Mouse (Mus musculus) lung, postnatal 25 days (tissue): Measurements from ENCODE around the gene Rnf157.

Experiments
- DNase-seq: peaks from one replicate; pipeline ENCODE4 v3.0.0; 2022; ENCODE audit warnings: low spot score

The Rnf157 gene

DNA sequence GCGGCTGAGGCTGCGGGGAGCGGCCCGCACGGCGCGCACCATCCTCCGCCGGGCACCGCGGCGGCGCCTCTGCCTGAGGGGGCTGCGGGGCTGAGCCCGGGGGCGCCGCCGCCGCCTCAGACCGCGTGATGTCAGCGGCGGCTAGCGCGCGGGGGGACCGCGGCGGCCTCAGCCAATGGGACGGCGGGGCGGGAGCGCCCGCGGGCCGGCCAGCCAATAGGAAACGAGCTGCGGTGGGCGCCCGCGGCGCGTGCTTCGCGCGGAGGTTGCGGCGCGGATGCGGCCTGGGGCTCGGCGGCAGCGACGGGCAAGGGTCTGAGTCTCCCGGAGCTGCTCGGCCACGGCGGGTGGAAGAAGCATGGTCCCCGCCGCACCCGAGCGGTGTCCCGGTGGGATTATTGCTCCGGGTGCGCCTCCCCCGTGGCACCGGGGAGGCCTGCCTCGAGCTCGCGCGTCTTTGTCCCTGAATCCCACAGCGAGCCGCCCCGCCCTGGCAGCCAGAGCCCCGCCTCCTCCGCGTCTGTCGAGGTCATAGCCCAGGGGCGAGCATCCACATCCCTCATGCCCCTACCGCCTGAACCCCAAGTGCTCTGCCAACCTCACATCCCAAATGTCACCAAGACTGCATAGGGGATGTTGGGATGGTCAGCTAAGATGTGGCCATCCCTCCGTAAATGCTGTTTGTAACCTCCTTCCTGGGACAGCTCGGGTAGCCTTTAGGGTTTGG is at the start of gene Rnf157:
Gene Rnf157, minus strand, starts transcription at position 129 of the 727 bp plus-strand sequence.
- DNase-seq = peak; percentile 67

DNA sequence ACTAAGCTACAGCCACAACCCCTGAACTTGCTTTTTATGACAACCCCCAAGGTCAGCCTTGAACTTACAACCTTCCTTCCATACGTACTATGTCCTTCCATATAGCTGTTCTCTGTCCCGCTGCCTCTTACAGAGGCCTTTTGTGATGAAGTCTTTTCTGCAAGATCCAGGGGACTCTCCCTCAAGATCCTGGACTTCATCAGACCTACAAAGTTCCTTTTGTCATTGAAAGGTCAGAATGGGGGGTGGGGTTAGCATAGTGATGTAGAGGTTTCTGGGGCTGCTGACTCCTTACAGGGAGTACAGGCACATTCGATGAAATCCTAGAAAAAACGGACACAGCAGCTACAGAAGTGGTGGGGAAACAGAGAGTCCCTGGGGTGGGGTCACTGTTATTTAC is 47.0 kb upstream of the Rnf157 start:
- no peak for DNase-seq

DNA sequence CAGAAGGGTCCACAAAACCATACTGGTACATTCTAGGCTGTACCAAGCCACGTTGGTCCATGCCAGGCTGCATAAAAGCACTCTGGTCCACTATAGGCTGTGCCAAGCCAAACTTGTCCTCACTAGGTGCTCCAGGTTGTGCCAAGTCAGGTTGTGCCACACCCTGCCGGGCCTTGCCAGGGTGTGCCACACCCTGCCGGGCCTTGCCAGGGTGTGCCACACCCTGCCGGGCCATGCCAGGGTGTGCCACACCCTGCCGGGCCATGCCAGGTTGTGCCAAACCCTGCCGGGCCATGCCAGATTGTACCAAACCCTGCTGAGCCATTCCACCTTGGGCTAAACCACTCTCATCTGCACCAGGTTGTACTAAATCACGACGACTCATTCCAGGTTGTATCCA is 43.4 kb upstream of the Rnf157 start:
- DNase-seq = no peak

DNA sequence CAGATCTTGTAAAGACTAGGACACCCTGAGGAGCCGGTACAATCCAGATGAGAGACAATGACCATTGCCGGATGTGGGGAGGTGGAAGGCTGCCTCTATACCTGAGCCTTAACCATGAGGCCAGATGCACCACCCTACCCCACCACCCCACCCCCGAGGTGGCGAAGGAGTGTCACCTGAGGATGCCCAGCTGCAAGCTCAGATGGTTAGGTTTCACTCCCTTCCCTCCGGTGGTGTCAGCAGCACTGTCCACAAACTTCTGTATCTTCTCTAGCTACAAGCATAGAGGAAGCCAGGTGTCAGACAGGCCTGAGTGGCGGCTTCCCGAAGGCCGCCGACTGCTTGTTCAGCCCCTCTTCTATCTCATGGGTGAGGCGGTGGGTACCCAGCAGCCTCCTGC is 41.1 kb upstream of the Rnf157 start:
- DNase-seq = no peak

DNA sequence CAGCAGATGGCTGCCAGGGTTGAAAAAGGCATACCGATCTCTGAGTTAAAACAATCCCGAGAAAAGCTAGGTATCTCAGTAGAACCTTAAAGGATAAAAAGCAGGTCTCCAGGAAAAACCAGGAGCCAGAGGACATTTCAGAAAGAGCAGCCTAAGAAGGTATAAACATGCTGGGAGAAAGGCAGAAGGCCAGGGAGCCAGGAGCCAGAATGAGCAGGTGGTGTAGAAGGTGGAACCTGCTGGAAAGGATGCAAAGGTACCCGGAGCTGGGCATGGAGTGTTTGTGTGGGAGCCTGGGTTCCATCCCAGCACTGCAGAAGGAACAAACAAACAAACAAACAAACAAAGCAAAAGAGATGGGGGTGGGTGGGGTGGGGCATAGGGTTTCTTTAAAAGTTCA is 36.5 kb upstream of the Rnf157 start:
- DNase-seq = no peak

DNA sequence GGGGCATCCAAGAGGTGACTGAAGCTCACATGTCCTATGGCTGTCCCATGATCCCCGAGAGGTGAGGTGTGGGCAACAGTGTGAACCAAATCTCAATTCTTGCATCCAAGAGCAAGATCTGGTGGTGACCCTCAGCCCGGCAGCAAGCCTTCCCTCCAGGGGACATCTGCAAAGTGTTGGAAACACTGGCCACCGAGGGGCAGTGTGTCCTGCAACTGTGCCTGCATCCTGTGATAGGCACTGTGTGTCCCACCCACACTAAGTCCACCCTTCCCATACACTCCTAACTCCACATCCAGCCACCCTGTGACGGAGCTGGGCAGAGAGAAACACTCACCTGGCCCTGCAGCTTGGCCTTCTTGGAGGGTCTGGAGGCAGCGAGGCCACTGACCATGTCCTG is 35.0 kb upstream of the Rnf157 start:
- no peak for DNase-seq

DNA sequence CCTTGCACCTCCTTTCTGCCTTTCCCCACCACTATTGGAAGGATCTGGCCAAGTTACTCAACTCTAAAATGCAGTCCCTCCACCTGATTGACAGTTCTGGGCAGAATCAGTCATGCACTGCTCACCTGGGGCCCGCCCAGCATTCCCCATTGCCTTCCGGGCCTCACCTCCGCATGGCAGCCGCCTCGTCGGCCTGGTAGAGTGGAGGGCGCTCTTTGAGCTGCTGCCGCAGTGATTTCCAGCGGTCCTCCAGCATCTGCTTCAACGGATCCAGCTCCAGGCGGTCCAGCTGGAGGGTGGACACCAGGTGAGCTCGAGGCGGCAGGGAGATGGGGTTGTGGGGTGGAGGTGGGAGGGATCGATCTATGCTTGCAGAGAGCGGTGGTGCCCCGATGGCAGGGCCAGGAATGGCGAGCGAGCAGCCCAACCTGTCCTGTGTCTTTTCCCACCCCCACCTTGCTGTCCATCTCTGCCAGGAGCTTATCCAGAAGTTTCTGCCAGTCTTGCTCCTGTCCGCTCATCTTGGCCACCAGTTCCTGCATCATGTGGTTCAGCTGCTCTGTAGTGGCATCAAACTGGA is 33.6 kb upstream of the Rnf157 start:
- DNase-seq = no peak

DNA sequence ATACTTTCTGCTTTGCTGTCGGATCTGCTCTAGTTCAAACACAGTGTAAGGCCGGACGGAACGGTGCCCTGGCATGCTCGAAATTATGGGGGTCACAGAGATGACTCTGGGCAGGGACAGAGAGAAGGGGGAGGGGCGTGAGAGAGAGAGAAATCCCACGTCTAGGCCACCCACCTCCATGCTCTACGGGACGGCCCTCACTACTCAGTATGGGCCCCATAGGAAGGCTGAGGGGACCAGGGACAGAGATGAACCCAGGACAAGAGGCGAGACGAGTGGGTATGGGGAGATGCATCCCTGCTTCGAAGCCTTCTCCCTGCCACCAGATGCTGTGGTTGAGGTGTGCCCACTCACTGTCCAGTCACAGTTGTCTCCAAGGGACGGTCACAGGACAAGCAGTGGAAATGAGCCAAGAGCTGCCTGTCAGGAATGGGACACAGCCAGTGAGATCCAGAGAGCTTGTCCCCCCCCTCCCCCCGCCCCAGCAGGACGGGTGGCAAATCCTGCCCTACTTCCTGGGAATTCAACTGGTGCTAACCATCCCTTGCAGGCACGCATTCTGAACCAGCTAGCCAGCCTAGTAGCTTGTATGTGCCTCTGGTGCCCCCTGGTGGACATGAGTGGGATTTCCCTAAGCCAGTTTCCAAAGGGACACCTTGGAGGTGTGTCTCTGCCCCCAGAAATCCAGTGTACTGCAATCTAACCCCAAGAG is 32.9 kb upstream of the Rnf157 start:
- peak; percentile 93 for DNase-seq

DNA sequence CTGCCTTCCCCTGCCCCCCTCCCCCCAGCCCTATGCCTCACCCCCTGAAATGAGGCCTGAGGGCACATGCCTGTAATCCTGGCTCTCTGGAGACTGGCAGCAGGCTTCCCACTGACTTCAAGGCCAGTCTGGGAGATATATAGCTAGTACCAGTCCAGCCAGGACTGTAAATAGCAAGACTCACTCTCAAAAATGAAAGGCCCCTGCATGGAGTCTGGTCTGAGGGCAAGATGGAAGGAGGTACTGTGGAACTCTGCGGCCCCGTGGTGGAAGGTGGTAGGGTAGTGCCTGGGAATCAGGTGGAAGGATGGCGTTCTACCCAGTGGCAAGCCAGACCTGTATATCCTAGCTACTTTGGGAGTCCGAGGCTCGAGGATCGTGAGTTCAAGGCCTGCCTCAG is 31.1 kb upstream of the Rnf157 start:
- DNase-seq = no peak

DNA sequence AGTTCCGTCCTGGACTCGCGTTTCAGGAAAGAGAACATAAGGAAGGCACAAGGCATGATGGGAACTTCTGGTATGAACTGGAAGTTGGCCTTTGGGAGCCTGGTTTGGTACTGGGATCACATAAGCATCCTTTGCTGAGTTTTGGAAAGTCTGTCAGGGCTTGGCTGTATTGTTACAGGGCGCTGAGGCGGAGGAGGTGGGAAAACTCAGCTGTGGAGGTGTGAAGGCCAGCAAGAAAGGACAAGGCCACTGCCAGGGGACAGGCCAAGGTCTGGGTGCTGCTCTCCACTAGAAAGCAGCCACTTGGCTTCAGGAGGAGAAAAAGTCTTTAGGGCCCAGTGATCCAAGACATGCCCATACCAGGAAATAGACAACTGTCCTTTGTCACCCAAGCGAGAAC is 30.5 kb upstream of the Rnf157 start:
- DNase-seq = no peak

DNA sequence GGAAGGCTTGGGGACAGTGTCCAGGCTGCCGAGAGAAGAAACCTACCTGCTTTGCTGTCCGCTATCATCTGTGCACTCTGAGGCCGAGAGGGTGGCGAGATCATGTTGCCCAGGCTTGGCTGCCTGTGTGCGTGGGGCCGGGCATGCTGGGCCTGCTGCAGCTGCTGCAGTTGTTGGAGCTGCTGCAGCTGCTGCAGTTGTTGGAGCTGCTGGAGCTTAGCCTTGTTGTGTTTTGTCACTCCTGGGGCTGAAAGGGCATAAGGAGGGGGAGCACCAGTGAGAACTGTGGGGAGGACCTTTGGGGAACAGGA is 30.0 kb upstream of the Rnf157 start:
- no peak for DNase-seq

DNA sequence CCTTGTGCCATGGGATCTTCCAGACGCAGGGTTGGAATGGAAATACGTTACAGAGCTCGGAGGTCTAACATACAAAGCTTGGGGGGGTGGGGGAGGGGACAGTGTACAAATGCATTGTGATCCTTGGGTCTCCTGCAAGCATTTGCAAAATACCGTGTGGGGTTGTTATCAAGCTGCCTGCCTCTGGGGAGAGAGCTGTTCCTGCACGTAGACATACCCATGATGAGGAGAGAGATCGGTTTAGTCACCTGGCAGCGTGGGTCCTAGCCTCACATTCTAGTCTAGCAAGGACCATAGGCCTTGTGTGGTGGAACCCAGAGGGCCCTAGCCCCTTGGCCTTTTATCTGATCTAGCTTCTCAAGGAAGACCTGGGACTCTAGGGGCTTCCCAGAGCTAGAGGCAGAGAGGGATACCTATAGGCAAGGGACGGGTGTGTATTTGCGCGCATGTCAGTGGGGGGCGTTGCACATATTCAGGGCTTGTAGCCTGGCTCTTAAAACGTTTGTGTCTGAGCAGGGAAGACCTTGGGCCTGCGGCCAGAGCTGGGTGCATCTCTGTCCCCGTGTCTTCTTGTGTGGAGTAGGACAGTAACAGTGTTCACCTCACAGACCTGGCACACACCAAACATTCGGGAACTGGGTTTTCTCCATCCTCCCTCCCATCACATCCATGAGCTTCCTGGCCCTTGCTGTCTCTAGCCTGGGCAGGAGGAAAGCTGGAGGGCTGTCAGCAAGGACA is 29.5 kb upstream of the Rnf157 start:
- DNase-seq = no peak

DNA sequence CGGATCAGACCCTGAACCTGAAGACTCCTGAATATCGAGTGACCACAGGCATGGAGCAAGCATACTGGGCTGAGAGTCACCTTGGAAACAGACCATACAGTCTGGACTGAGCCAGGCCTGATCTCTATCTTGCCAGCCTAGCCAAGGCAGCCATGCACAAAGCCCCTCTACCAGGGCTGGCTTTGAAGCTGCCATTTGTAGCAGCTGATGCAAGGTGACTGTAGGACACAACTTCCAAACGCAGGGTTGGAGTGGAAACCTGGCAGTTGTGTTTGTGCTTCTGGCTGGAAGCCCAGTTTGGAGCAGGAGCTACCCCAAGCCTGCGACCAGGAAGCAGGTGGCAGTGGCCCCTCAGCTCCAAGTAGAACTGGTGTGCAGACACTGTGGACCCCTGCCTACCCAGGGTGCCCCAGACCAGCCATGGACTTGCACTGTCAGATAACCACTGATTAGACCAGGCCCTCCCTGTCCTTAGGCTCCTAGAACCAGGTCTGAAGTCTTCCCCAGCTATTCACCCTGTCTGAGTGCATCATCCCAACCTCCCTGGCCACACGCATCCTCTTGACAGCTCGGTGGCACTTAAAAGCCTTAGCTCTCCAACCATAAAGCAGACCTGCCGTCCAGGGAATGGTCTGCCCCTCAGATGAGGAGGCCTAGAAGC is 27.7 kb upstream of the Rnf157 start:
- no peak for DNase-seq

DNA sequence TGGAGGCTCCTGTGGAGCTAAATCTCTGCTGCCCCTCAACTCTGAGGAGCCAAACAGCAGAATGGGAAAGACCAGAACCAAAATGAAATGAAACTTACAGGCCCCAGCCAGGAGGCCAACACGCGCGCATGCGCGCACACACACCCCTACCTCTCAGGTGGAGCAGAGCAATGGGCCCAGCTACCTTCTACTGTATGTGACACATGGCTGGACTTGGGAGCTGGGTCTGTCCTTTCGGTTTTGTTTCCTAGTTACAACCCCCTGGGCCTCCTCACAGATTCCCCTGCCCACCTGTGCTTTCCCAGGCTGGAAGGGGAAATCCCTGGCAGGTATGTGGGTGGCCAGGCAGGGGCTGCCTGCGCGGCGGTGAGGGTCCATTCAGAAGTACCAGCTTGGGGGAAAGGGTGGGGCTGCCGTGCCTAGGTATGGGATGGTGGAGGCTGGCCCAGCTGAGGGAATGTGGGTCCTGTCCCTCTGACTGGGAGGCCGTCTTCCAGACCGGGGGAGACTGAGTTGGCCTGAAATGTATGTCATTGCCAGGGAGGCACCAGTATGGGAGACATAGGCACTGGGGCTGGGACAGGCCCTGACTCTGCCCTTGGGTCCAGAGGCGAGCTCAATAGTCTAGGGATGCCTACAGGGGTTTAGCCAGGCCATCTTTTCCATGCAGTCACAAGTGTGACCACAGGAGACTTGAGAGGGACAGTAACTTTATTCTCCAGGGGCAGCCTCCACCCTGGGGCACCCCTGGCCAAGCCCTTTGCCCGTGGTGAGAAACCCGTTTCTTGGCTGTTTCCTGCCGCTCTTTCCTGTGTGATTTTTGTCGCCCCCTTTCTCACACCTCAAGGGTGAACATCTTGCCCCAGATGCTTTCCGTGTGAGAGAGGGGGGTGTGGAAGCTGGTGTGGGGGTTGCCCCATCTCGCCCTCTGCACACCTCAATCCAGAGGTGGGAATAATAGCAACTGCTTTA is 26.7 kb upstream of the Rnf157 start:
- DNase-seq = no peak

DNA sequence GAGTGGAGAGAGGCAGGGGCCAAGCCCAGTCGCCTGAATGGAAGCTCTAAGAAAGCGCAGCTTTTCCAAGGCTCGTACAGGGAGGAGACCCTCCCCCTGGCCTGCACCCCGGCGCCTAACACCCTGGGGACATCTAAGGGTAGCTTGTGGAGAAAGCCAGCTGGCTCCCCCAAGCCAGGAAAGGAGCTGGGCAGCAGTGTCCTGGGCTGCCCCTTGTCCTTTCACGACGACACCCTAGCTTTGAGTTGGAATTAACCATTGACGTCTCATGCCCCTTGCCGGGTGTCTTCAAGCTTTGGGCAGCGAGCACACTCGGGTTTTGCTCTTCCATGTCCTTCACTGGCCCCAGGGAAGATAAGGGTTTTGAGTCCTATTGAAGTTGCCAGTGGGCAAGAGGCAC is 24.7 kb upstream of the Rnf157 start:
- DNase-seq = no peak

DNA sequence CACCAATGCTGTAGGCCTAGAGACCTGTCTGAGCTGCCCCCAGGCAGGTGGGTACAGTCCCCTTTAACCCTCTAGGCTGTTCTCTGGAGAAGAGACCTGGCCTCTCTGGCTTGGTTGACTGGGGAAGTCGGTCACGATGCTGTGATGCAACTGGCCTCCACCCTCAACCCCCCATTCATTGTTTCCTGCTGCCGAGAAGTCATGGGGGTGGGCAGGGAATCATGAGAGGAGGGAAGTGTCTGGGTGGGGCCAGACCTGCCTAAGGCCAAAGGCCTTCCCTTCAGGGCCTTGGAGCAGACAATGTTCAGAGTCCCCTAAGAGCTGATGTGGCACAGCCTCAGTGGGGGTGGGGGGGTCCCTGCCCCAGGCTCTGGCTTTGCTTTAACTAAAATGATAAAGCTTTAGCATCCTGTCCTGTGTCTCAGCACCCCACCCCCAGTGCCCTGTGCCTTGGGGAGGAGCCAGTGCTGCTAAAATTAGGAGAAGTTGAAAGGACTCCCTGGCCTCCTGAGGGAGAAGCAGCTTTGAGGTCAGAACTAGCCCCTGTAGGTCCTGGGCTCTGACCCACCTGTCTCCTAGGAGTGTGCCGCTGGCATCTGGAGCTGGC is 24.0 kb upstream of the Rnf157 start:
- DNase-seq = peak; percentile 70

DNA sequence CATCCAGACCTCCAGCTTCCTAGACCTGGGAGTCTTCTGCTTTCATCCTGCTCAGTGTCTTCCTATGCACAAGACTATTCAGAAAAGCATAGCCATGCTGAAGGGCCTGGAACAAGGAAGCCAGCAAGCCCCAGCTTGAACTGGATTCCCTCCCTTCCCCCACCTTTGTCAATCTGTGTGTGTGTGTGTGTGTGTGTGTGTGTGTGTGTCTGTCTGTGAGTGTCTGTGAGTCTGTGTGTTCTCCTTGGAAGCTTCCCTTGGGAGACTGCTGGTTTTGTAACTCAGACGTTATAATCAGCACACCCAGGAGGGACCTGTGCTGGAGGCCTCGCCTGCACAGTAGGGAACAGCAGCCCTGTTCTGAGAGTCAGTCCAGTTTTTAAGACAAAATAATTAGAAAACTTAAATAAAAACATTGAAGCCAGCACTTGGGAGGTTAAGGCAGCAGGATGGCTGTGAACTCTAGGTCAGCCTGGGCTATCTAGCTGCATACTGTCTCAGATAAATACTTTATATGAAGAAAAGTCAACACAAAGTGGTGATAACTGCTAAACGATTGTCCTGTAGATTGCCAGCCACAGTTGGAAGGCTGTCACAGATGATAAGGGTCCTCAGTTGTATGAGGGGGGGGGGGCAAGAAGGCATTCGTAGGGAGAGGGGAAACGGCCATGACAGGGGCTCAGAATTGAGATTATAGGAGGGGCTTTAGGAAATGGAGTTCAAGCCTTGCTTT is 23.3 kb upstream of the Rnf157 start:
- no peak for DNase-seq

DNA sequence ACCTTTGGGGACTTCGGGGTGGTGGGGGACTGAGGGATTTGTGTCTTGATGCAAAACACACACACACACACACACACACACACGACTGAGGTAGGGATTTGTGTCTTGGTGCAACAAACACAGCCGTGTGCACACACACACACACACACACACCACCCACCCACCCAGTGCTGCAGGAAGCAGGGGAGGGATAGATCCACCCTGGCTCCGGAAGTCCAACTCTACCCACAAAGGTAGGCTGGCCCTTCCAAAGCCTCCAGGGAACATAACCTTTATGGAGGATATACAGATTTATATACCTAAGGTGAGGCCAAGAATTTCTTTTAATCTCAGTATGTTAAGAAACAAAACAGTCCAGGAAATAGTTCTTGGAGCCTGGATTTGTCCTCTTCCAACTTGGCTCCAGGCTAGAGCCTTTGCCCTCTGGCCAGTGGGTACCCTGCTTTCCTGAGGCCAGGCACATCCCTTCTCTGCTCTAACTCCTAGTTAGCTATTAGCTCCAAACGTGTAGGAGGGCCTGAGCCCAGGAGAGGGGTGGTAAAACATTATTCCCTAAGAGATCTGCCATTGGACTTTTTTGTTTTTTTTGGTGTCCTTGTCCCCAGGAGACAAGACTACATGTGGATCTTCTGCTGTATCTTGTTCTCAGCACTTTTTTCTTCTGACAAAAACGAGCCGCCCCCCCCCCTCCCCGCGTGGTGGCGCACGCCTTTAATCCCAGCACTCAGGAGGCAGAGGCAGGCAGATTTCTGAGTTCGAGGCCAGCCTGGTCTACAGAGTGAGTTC is 22.3 kb upstream of the Rnf157 start:
- no peak for DNase-seq

DNA sequence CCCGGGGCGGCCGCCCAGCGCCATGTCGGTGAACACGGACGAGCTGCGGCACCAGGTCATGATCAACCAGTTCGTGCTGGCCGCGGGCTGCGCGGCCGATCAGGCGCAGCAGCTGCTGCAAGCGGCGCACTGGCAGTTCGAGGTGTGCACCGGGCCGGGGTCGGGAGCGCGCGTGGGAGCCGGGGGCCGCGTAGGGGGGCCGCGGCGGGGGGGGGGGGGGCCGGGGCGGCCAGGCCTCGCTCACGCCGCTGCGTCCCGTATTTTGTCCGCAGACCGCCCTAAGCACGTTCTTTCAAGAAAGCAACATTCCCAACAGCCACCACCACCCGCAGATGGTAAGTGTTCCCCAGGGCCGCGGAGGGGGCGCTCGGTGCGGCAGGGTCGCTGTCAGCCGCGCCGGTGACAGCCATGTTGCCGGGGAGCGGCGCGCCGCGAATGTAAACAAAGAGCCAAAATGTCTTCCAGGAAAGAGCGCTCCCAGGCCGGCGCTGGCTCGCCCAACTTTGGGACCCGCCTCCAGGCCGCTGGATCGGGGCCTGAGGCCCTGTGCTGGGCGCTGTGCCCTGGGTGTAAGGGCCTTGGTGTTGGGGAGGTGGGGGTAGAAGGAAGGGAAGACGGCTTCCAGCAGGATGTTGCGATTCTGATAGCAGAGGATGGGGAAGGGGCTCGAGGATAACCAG is 21.6 kb upstream of the Rnf157 start:
- peak; percentile 78 for DNase-seq
